Mouse (Mus musculus): ENCODE measurements at regions not wholly inside any gene's neighbourhood (a gene's known extent, or its start where the extent isn't known, plus 50 kb on each side); places are given as distances from the start of the nearest gene placed in this dataset.
"Not testable (repeated sequence)": the region's sequence is repeated elsewhere in the genome, so short reads cannot be mapped to it uniquely, and the experiment has no call there.

- no peak for DNase-seq (ENCODE audit: low spot score in 2 of 2)
These were observed 153.9 kb upstream of the Ubl3 start for GRCm38 (mm10) chr5:148706323-148707120.

- no peak for DNase-seq (ENCODE audit: low spot score in 2 of 2)
These were observed 152.2 kb upstream of the Ubl3 start for GRCm38 (mm10) chr5:148704769-148705168.

GRCm38 (mm10) chr5:148701859-148702258 lies 149.3 kb upstream of the Ubl3 start:
- no peak for DNase-seq (ENCODE audit: low spot score in 2 of 2)

- no peak for DNase-seq (ENCODE audit: low spot score in 2 of 2)
These were observed 148.4 kb upstream of the Ubl3 start for GRCm38 (mm10) chr5:148701001-148701400.

- no peak for DNase-seq (ENCODE audit: low spot score in 2 of 2)
These were observed 147.7 kb upstream of the Ubl3 start for GRCm38 (mm10) chr5:148700240-148700639.

GRCm38 (mm10) chr5:148697631-148698368 lies 145.2 kb upstream of the Ubl3 start:
- DNase-seq (ENCODE audit: low spot score in 2 of 2) = no peak

GRCm38 (mm10) chr5:148694352-148694751 lies 141.8 kb upstream of the Ubl3 start:
- no peak for DNase-seq (ENCODE audit: low spot score in 2 of 2)

- no peak for DNase-seq (ENCODE audit: low spot score in 2 of 2)
These were observed 138.9 kb upstream of the Ubl3 start for GRCm38 (mm10) chr5:148691486-148691885.

GRCm38 (mm10) chr5:148690823-148691197 lies 138.2 kb upstream of the Ubl3 start:
- DNase-seq (ENCODE audit: low spot score in 2 of 2) = no peak

- DNase-seq (ENCODE audit: low spot score in 2 of 2) = no peak
These were observed 137.7 kb upstream of the Ubl3 start for GRCm38 (mm10) chr5:148690158-148690822.

GRCm38 (mm10) chr5:148689297-148689696 lies 136.7 kb upstream of the Ubl3 start:
- no peak for DNase-seq (ENCODE audit: low spot score in 2 of 2)

GRCm38 (mm10) chr5:148688501-148688900 lies 135.9 kb upstream of the Ubl3 start:
- no peak for DNase-seq (ENCODE audit: low spot score in 2 of 2)

GRCm38 (mm10) chr5:148687827-148688226 lies 135.2 kb upstream of the Ubl3 start:
- DNase-seq (ENCODE audit: low spot score in 2 of 2) = no peak

- DNase-seq (ENCODE audit: low spot score in 2 of 2) = no peak
These were observed 131.6 kb upstream of the Ubl3 start for GRCm38 (mm10) chr5:148684216-148684615.

GRCm38 (mm10) chr5:148682553-148682952 lies 130.0 kb upstream of the Ubl3 start:
- no peak for DNase-seq (ENCODE audit: low spot score in 2 of 2)

- no peak for DNase-seq (ENCODE audit: low spot score in 2 of 2)
These were observed 127.8 kb upstream of the Ubl3 start for GRCm38 (mm10) chr5:148680341-148680740.

- no peak for DNase-seq (ENCODE audit: low spot score in 2 of 2)
These were observed 127.0 kb upstream of the Ubl3 start for GRCm38 (mm10) chr5:148679586-148679985.

GRCm38 (mm10) chr5:148678285-148678937 lies 125.8 kb upstream of the Ubl3 start:
- DNase-seq (ENCODE audit: low spot score in 2 of 2) = not testable (repeated sequence)

- no peak for DNase-seq (ENCODE audit: low spot score in 2 of 2)
These were observed 121.7 kb upstream of the Ubl3 start for GRCm38 (mm10) chr5:148674281-148674680.

GRCm38 (mm10) chr5:148662281-148662741 lies 109.7 kb upstream of the Ubl3 start:
- DNase-seq (ENCODE audit: low spot score in 2 of 2) = no peak

- DNase-seq (ENCODE audit: low spot score in 2 of 2) = no peak
These were observed 108.5 kb upstream of the Ubl3 start for GRCm38 (mm10) chr5:148661120-148661519.

Measured in spleen, postnatal 14 days (tissue).